In the genomic region with DNA sequence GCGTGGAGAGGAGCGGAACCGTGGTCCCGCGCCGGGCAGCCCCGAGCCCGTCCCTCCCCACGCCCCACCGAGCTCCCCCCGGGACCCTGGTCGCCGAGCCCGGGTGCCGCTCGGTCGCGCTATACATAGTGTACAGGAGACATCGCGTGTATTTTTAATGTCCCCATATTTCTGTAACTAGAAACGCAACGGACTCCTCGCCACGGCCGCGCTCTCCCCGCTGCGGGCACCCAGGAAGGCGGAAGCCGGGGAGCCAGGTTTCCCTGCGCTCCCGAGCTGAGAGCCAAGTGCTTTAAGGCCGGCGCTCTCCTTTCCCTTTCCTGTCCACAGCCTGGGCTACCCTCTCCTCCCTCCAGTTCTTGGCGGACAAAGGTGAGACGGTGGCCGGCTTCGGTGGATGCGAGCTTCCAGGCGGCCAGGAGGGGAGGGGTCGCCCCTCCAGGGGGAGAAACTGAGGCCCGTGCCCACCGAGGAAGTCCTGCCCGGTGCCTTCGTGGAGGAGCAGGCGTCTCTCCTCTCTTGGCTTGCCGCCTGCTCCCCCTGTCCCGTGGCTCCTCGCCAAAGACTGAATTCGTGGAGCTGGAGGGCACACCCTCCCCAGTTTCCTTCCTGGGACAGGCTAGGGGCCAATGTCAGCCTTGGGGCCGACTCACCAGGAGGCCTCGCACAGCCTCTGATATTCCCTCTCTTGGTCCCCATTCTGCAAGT, we compare ENCODE assay signal across 8 mouse cellular contexts. TPM values are rescaled to one million over a fixed set of nuclear protein-coding genes. Genes with fewer than 3 reads are reported as not detected.
DNase-seq lines count a peak whose midpoint lies in the region; ATAC-seq lines count a peak whose summit lies in the region.

No protein-coding gene starts in this region.

- ATAC-seq in forebrain, embryonic 15.5 days (replicated peaks) = 0 out of 2 replicates have a peak, but pooled peaks have one; percentile 27
- ATAC-seq in hindbrain, embryonic 16.5 days = no peak
- ATAC-seq in liver, embryonic 13.5 days (ENCODE audit: low read depth) = no peak
- ATAC-seq in neural tube, embryonic 13.5 days (ENCODE audit: low read depth) = peak; percentile 16; the same call in 1 of the 2 replicates
- no peak for ATAC-seq in megakaryocyte progenitor cell, adult 5-6 weeks (replicated peaks; ENCODE audit: poor library complexity)

- H3K27me3 ChIP-seq in forebrain, embryonic 15.5 days = peaks cover 14% of the 10 kb centered on the region
- no peaks in the 10 kb centered on the region for H3K27me3 ChIP-seq in hindbrain, embryonic 16.5 days (replicated peaks; ENCODE audit: control insufficient read depth, insufficient read depth, low read length)
- H3K27me3 ChIP-seq in liver, embryonic 13.5 days = peaks cover 59% of the 10 kb centered on the region
- peaks cover 55% of the 10 kb centered on the region for H3K27me3 ChIP-seq in neural tube, embryonic 13.5 days

- peak overlapping the region; percentile 20 for H3K4me3 ChIP-seq in forebrain, embryonic 15.5 days
- peak overlapping the region; percentile 18 for H3K4me3 ChIP-seq in hindbrain, embryonic 16.5 days (ENCODE audit: low read length)
- H3K4me3 ChIP-seq in liver, embryonic 13.5 days (replicated peaks) = peak overlapping the region; percentile 33
- H3K4me3 ChIP-seq in neural tube, embryonic 13.5 days = peak overlapping the region; percentile 28

- 2% methylated on average over 52 of the region's 52 CpGs for WGBS in forebrain, embryonic 15.5 days
- 3% methylated on average over 41 of the region's 52 CpGs for WGBS in hindbrain, embryonic 16.5 days
- 2% methylated on average over 50 of the region's 52 CpGs for WGBS in liver, embryonic 13.5 days (ENCODE audit: insufficient replicate concordance)
- 1% methylated on average over 52 of the region's 52 CpGs for WGBS in neural tube, embryonic 13.5 days

- H3K4me2 ChIP-seq in forebrain, embryonic 15.5 days (replicated peaks) = peak overlapping the region; percentile 43
- peak overlapping the region; percentile 48 for H3K4me2 ChIP-seq in hindbrain, embryonic 16.5 days (ENCODE audit: low read length)
- peak overlapping the region; percentile 53 for H3K4me2 ChIP-seq in liver, embryonic 13.5 days
- peak overlapping the region; percentile 54 for H3K4me2 ChIP-seq in neural tube, embryonic 13.5 days

- peak; percentile 28 for DNase-seq in 3134 (ENCODE audit: extremely low read depth, insufficient read length, low spot score)
- peak; percentile 78 for DNase-seq in adrenal gland, adult 2 months
- no peak for DNase-seq in liver, embryonic 13.5 days
- no peak for DNase-seq in right cerebral cortex, postnatal 14 days

- no peak overlapping the region for H3K27ac ChIP-seq in forebrain, embryonic 15.5 days (replicated peaks)
- no peak overlapping the region for H3K27ac ChIP-seq in hindbrain, embryonic 16.5 days (ENCODE audit: low read depth, low read length)
- H3K27ac ChIP-seq in liver, embryonic 13.5 days = no peak overlapping the region
- no peak overlapping the region for H3K27ac ChIP-seq in neural tube, embryonic 13.5 days (replicated peaks)

- H3K36me3 ChIP-seq in forebrain, embryonic 15.5 days = peaks cover 43% of the 10 kb centered on the region
- H3K36me3 ChIP-seq in hindbrain, embryonic 16.5 days (ENCODE audit: control insufficient read depth, insufficient read depth, low read length) = peaks cover 25% of the 10 kb centered on the region
- peaks cover 32% of the 10 kb centered on the region for H3K36me3 ChIP-seq in liver, embryonic 13.5 days
- peaks cover 55% of the 10 kb centered on the region for H3K36me3 ChIP-seq in neural tube, embryonic 13.5 days

- H3K4me1 ChIP-seq in forebrain, embryonic 15.5 days = peaks cover 17% of the 10 kb centered on the region
- H3K4me1 ChIP-seq in hindbrain, embryonic 16.5 days (ENCODE audit: control insufficient read depth, insufficient read depth, low read depth, low read length) = peaks cover 14% of the 10 kb centered on the region
- peaks cover 13% of the 10 kb centered on the region for H3K4me1 ChIP-seq in liver, embryonic 13.5 days (replicated peaks)
- H3K4me1 ChIP-seq in neural tube, embryonic 13.5 days (replicated peaks) = peaks cover 29% of the 10 kb centered on the region

- no peaks in the 10 kb centered on the region for H3K9me3 ChIP-seq in forebrain, embryonic 15.5 days
- no peaks in the 10 kb centered on the region for H3K9me3 ChIP-seq in hindbrain, embryonic 16.5 days (ENCODE audit: control insufficient read depth, low read length)
- no peaks in the 10 kb centered on the region for H3K9me3 ChIP-seq in liver, embryonic 13.5 days (replicated peaks)
- H3K9me3 ChIP-seq in neural tube, embryonic 13.5 days = no peaks in the 10 kb centered on the region

- H3K9ac ChIP-seq in forebrain, embryonic 15.5 days (replicated peaks) = peak overlapping the region; percentile 31
- peak overlapping the region; percentile 57 for H3K9ac ChIP-seq in hindbrain, embryonic 16.5 days (ENCODE audit: low read depth, low read length)
- H3K9ac ChIP-seq in liver, embryonic 13.5 days = no peak overlapping the region
- peak overlapping the region; percentile 61 for H3K9ac ChIP-seq in neural tube, embryonic 13.5 days

RNA-seq across cellular contexts. Expression of a gene that starts 36.8 kb away (rescaled TPM):
- total RNA-seq in adrenal gland, adult 2 months (2021) = 10 to 100 TPM; 21.0 to 37.6 TPM
- polyA plus RNA-seq in adrenal gland, adult 2 months (2012; rRNA removed) = 22.3 and 22.6 TPM in 2 replicates
- 131 and 137 TPM in 2 replicates for polyA plus RNA-seq in forebrain, embryonic 15.5 days (2015; fragmentation: Nextera tagmentation; extraction: Ambion mirVana)
- polyA plus RNA-seq in hindbrain, embryonic 16.5 days (2015; fragmentation: Nextera tagmentation; extraction: Ambion mirVana) = 83.8 and 90.0 TPM in 2 replicates
- polyA plus RNA-seq in liver, embryonic 13.5 days (2015; fragmentation: Nextera tagmentation; extraction: Ambion mirVana) = 18.3 and 22.2 TPM in 2 replicates
- 97.3 and 111 TPM in 2 replicates for polyA plus RNA-seq in neural tube, embryonic 13.5 days (2015; fragmentation: Nextera tagmentation; extraction: Ambion mirVana)
- 17.0 and 19.8 TPM in 2 replicates for total RNA-seq in megakaryocyte progenitor cell, adult 5-6 weeks (2015)
- total RNA-seq in megakaryocyte progenitor cell, adult 5-6 weeks (2017) = 31.2 and 40.9 TPM in 2 replicates

RNA-seq across cellular contexts. Expression of a gene that starts 37.3 kb away (rescaled TPM):
- 1 to 10 TPM; 3.5 to 5.4 TPM for total RNA-seq in adrenal gland, adult 2 months (2021)
- 21.4 and 27.6 TPM in 2 replicates for polyA plus RNA-seq in adrenal gland, adult 2 months (2012; rRNA removed)
- 16.2 and 17.2 TPM in 2 replicates for polyA plus RNA-seq in forebrain, embryonic 15.5 days (2015; fragmentation: Nextera tagmentation; extraction: Ambion mirVana)
- polyA plus RNA-seq in hindbrain, embryonic 16.5 days (2015; fragmentation: Nextera tagmentation; extraction: Ambion mirVana) = 52.7 and 54.9 TPM in 2 replicates
- polyA plus RNA-seq in liver, embryonic 13.5 days (2015; fragmentation: Nextera tagmentation; extraction: Ambion mirVana) = 0.17 and 0.18 TPM in 2 replicates
- 20.8 and 21.3 TPM in 2 replicates for polyA plus RNA-seq in neural tube, embryonic 13.5 days (2015; fragmentation: Nextera tagmentation; extraction: Ambion mirVana)
- 0.15 and 0.27 TPM in 2 replicates for total RNA-seq in megakaryocyte progenitor cell, adult 5-6 weeks (2015)
- 0.51 and 0.96 TPM in 2 replicates for total RNA-seq in megakaryocyte progenitor cell, adult 5-6 weeks (2017)

RNA-seq across cellular contexts. Expression of a gene that starts 57.3 kb away (rescaled TPM):
- 1 to 10 TPM; 1.4 to 2.1 TPM for total RNA-seq in adrenal gland, adult 2 months (2021)
- 1.6 and 3.4 TPM in 2 replicates for polyA plus RNA-seq in adrenal gland, adult 2 months (2012; rRNA removed)
- polyA plus RNA-seq in forebrain, embryonic 15.5 days (2015; fragmentation: Nextera tagmentation; extraction: Ambion mirVana) = 17.9 and 19.5 TPM in 2 replicates
- 22.5 and 29.3 TPM in 2 replicates for polyA plus RNA-seq in hindbrain, embryonic 16.5 days (2015; fragmentation: Nextera tagmentation; extraction: Ambion mirVana)
- 1.1 and 1.2 TPM in 2 replicates for polyA plus RNA-seq in liver, embryonic 13.5 days (2015; fragmentation: Nextera tagmentation; extraction: Ambion mirVana)
- 16.9 and 17.1 TPM in 2 replicates for polyA plus RNA-seq in neural tube, embryonic 13.5 days (2015; fragmentation: Nextera tagmentation; extraction: Ambion mirVana)
- total RNA-seq in megakaryocyte progenitor cell, adult 5-6 weeks (2015) = 11.2 and 14.2 TPM in 2 replicates
- 5.7 and 11.8 TPM in 2 replicates for total RNA-seq in megakaryocyte progenitor cell, adult 5-6 weeks (2017)

RNA-seq across cellular contexts. Expression of a gene that starts 57.6 kb away (rescaled TPM):
- total RNA-seq in adrenal gland, adult 2 months (2021) = 1 to 10 TPM; 2.4 to 2.9 TPM
- polyA plus RNA-seq in adrenal gland, adult 2 months (2012; rRNA removed) = 3.2 and 5.3 TPM in 2 replicates
- polyA plus RNA-seq in forebrain, embryonic 15.5 days (2015; fragmentation: Nextera tagmentation; extraction: Ambion mirVana) = 4.8 and 5.8 TPM in 2 replicates
- 6.1 and 7.9 TPM in 2 replicates for polyA plus RNA-seq in hindbrain, embryonic 16.5 days (2015; fragmentation: Nextera tagmentation; extraction: Ambion mirVana)
- polyA plus RNA-seq in liver, embryonic 13.5 days (2015; fragmentation: Nextera tagmentation; extraction: Ambion mirVana) = 3.4 and 3.8 TPM in 2 replicates
- polyA plus RNA-seq in neural tube, embryonic 13.5 days (2015; fragmentation: Nextera tagmentation; extraction: Ambion mirVana) = 7.2 and 8.3 TPM in 2 replicates
- 0.84 TPM in 1 of 2 replicates, not detected in the other for total RNA-seq in megakaryocyte progenitor cell, adult 5-6 weeks (2015)
- total RNA-seq in megakaryocyte progenitor cell, adult 5-6 weeks (2017) = 0.92 TPM in 1 of 2 replicates, not detected in the other

Comparison
In these comparisons a context has a peak if more than half of its experiments do, and no peak if none do; other contexts are left out.
1. DNase-seq: peak in 3134 (single experiment) and adrenal gland, adult 2 months (single experiment); none in liver, embryonic 13.5 days (single experiment) and right cerebral cortex, postnatal 14 days (single experiment).
2. ATAC-seq: peak in forebrain, embryonic 15.5 days (single experiment) and neural tube, embryonic 13.5 days (single experiment); none in hindbrain, embryonic 16.5 days (single experiment), liver, embryonic 13.5 days (single experiment) and megakaryocyte progenitor cell, adult 5-6 weeks (single experiment).
3. RNA of a gene that starts 37.3 kb away (polyA plus RNA-seq): 52.7 to 54.9 TPM in hindbrain, embryonic 16.5 days, 21.4 to 27.6 TPM in adrenal gland, adult 2 months, 20.8 to 21.3 TPM in neural tube, embryonic 13.5 days and 16.2 to 17.2 TPM in forebrain, embryonic 15.5 days; 0.17 to 0.18 TPM in liver, embryonic 13.5 days; every median in the first group is over 10 times any median in the second.
4. Peak in every context shown above with its lines, with median percentiles within 50 percentile points of each other: H3K4me2 ChIP-seq and H3K4me3 ChIP-seq.